Mouse (Mus musculus): ENCODE measurements around the gene Ptov1.

DNA sequence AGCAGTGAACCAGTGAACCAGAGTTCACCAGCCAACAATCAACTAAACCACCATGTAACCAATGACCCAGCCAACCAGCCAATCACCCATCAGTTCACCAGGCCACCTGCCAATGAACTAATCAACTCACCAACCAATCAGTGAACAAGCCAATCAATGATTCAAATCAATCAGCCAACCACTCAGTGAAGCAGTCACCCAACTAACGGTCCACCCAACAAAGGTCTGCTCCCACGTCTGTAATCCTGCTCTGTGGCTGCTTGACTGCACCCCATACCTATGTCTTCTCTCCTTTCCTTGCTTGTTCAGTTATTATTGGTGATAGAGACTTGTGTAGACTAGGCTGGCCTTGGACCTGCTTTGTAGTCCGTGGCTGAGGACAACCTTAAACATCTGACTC lies 55.6 kb downstream of the Ptov1 start:
- TF ChIP-seq POLR2A (IDR thresholded peaks at IDR 0.05; ENCODE audit: insufficient read length, low read depth) = peak; percentile 39
- no peak for TF ChIP-seq TCF12 (IDR thresholded peaks at IDR 0.05; ENCODE audit: insufficient read depth, poor library complexity, severe bottlenecking)

Measured in myocyte (in vitro differentiated cells).